Mouse (Mus musculus) spleen, adult 2 months (tissue): ENCODE data around the gene Peli2.

Experiments used
- CTCF ChIP-seq: fragments of 200-500 bp; IDR thresholded peaks from 2 replicates; pipeline ENCODE4 v1.5.1; 2011; ENCODE audit warnings: mild to moderate bottlenecking, inconsistent platforms; ENCODE audit not compliant: insufficient read depth, insufficient read length, insufficient replicate concordance; ENCODE audit errors: extremely low read depth
- POLR2A ChIP-seq: fragments of 200-500 bp; IDR thresholded peaks from 2 replicates; pipeline ENCODE4 v1.6.1; 2011; ENCODE audit warnings: low read depth, low read length, inconsistent platforms

DNA sequence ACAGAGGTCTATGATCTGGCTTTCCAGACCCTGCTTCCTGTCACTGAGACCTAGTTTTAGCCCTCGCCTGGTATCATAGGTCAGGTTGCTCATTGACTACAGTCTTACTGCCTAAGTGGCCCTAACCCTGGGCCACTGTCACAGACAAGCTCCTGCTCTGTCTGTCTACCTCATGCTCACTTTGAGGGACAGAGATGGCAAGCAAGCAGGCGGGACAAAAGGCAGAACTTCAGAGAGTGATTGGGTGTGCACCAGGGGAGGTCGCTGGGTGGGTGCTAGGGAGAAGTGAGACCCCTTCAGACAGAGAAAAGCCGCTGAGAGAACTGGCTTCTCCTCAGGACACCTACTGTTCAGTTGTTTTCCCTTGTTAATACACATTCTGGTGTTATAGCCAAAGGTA, 6.3 kb downstream of the Peli2 start:
- TF ChIP-seq CTCF (no peak), POLR2A (no peak)
